Mouse (Mus musculus): Measurements from ENCODE around the gene Slc22a20.
A peak's percentile ranks its signal among the peaks of the same experiment; 100 is the strongest.

The Slc22a20 gene

DNA sequence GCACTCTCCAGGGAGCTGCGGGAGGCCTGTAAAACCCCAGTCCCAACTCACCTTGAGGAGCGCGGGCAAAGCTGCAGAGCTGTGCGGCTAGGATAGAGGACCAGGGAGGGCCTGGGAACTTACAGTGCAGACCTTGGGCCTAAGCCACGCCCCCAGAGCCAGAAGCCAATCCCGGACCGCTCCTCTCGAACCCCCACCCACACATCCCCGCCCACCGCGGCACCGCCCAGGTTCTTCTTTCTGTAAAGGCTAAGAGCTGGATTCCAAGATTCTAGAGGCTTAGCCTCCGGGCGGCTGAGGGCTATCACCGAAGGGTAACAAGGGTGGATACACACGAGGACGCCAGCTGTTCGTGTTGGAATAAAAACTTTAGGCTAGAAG lies 61.2 kb downstream of the Slc22a20 start, which contains the start of gene Cdc42ep2:
TSS of gene Cdc42ep2 (minus strand) at position 104 of the 381 bp plus-strand sequence.
- peak; percentile 94 for DNase-seq (ENCODE audit: low read depth)

DNA sequence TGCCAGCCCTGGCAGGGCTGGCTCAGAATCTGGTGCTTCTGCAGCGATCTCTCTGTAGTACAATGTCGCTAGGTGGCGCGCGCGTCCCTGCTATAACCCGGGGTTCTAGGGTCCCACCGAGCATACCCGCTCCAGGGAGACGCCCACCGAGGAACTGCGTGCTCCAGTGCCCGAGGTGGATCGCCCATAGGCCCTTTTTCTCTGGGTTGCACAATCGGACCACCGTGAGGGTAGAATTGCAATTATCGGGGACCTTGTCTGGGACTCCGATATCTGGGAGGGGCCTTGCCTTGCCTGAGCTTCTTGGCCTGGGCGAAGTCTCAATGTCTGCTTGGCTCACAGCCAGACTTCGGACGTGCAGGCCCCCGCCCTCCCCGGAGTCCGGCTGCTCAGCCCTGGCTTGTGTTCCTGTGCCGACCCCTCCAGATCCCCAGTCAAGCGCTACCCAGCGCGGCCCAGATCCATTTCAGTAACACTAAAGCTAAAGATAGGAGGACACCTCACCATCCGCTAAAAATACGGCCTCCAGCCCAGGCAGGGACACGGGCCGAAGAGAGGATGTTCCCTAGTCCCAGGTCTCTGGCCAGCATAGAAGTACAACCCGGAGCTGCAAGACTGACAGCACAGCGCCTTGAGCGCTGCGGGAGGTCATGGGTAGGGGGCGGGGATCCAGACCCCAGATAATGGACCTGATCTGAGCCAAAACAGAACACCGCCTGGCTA lies 61.8 kb downstream of the Slc22a20 start:
- DNase-seq (ENCODE audit: low read depth), result peak; percentile 87

DNA sequence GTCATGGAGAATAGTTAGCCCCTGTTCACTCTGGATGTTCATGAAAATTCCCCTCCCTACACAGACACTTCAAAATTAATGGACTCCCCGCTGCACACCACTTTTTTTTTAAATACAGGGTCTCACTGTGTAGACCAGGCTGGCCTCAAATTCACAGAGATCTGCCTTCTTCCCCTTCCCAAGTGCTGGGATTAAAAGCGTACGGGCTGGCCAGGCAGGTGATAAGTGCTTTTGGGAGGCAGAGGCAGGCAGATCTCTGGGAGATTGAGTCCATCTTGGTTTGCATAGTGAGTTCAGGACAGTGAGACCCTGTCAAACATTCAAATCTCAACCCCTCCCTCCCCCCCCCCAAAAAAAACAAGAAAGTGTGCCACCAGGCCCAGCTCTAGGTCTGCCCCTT lies 63.0 kb downstream of the Slc22a20 start:
- DNase-seq (ENCODE audit: low read depth), result no peak

DNA sequence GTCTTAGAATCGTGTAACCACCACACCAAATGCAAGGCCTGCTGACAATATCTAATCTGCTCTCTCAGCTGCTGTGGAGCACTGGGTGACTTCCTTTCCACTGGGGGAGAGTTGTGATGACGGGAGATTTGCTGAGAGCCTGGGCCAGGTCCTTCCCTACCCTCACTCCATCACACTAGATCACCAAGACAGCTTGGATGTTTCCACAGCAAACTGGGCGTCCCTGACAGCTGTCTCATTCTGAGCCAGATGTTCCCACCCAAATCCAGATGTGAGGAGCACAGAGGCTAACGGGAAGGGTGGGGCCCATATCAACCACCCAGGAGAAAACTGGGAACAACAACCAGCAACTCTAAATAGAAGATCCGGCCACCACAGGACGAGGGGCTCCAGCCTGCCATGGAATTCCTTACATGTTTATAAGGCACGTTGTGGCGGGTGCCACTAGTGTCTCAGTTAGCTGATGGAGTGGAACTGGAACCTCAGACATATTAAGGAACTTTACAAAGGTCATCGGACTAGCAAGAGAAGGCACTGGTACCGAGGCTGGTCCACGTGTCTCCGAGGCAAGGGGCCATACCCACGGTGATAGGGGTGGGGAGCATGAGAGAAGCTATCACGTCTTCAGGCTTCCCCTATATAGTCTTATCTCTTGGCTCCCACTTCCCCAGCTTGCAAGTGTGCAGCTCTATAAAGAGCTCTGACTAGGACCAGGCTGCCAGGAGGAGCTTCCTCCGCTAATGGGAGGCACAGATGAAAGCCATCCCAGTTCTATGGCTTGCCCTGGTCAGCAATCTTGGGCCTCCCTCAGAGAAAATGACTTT lies 63.6 kb downstream of the Slc22a20 start:
- DNase-seq (ENCODE audit: low read depth), result peak; percentile 41

DNA sequence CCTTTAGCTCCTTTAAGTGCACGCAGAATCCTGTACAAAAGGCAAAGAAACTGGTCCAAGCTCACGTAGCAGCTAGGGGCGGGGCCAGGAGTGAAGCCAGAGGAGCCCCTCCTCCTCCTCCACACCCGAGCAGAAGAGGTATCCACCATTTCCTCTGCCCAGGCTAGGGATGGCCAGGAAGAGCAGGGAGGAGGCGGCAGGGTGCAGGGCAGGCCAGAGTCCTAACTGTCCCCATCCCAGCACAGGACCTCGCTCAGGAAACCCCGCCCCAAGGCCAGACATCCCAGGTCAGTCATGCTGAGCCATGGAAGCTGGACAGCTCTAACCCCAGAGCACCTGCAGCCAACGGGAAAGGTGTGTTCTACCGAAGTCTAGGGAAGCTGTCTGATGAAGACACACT lies 64.2 kb downstream of the Slc22a20 start:
- DNase-seq (ENCODE audit: low read depth), result peak; percentile 48

All from 416B (cell line).